Mouse (Mus musculus): ENCODE data around the gene Oxt. TPM values are rescaled to one million over a fixed set of nuclear protein-coding genes. Genes with fewer than 3 reads are reported as not detected.

The Oxt gene
- polyA plus RNA-seq (2014; fragmentation: Nextera tagmentation; extraction: Ambion mirVana) = not detected in 2 replicates

- H3K27ac ChIP-seq (ENCODE audit: low read depth, low read length) = no peak within 1 kb of the TSS
- ATAC-seq (replicated peaks; ENCODE audit: insufficient number of reproducible peaks, low FRiP score, low TSS enrichment) = no peak
- H3K4me3 ChIP-seq (ENCODE audit: low read depth, low read length) = peak within 1 kb of the TSS; percentile 37
- WGBS (ENCODE audit: insufficient replicate concordance) = 41% methylated on average over 9 of the region's 9 CpGs
- H3K27me3 ChIP-seq (ENCODE audit: control insufficient read depth, insufficient read depth, low read length) = peaks cover 71% of the 10 kb centered on the region
- peaks cover 2% of the 10 kb centered on the region; the same call in 1 of the 2 replicates for H3K4me1 ChIP-seq (ENCODE audit: control insufficient read depth, insufficient read depth, low read length)
- H3K9ac ChIP-seq (ENCODE audit: low read depth, low read length) = peak within 1 kb of the TSS; percentile 49; the same call in 1 of the 2 replicates
- H3K9me3 ChIP-seq (replicated peaks; ENCODE audit: control insufficient read depth, low read length) = no peaks in the 10 kb centered on the region
- peak within 1 kb of the TSS; percentile 70 for H3K4me2 ChIP-seq
- H3K36me3 ChIP-seq (ENCODE audit: control insufficient read depth, insufficient read depth, low read length) = no peaks in the 10 kb centered on the region
Measured at GRCm38 (mm10) chr2:130575873-130576272, at the start of gene Oxt. Oxt (plus strand) TSS chr2:130576173.

- Histone ChIP-seq H3K27ac (ENCODE audit: low read depth, low read length) (no peak overlapping the region), H3K36me3 (ENCODE audit: control insufficient read depth, insufficient read depth, low read length) (no peaks in the 10 kb centered on the region), H3K9ac (ENCODE audit: low read depth, low read length) (no peak overlapping the region), H3K4me1 (ENCODE audit: control insufficient read depth, insufficient read depth, low read length) (no peaks in the 10 kb centered on the region), H3K4me3 (ENCODE audit: low read depth, low read length) (no peak overlapping the region), H3K4me2 (no peak overlapping the region), H3K27me3 (ENCODE audit: control insufficient read depth, insufficient read depth, low read length) (no peaks in the 10 kb centered on the region), H3K9me3 (replicated peaks; ENCODE audit: control insufficient read depth, low read length) (no peaks in the 10 kb centered on the region)
- ATAC-seq (replicated peaks; ENCODE audit: insufficient number of reproducible peaks, low FRiP score, low TSS enrichment) = no peak
- WGBS (ENCODE audit: insufficient replicate concordance) = 87% methylated on average over 6 of the region's 6 CpGs
Measured at GRCm38 (mm10) chr2:130528457-130528856, 47.5 kb upstream of the Oxt start.

- Histone ChIP-seq H3K27me3 (ENCODE audit: control insufficient read depth, insufficient read depth, low read length) (no peaks in the 10 kb centered on the region), H3K4me1 (ENCODE audit: control insufficient read depth, insufficient read depth, low read length) (no peaks in the 10 kb centered on the region), H3K4me2 (no peak overlapping the region), H3K36me3 (ENCODE audit: control insufficient read depth, insufficient read depth, low read length) (no peaks in the 10 kb centered on the region), H3K9me3 (replicated peaks; ENCODE audit: control insufficient read depth, low read length) (no peaks in the 10 kb centered on the region), H3K9ac (ENCODE audit: low read depth, low read length) (no peak overlapping the region), H3K4me3 (ENCODE audit: low read depth, low read length) (no peak overlapping the region), H3K27ac (ENCODE audit: low read depth, low read length) (no peak overlapping the region)
- 85% methylated on average over 2 of the region's 2 CpGs for WGBS (ENCODE audit: insufficient replicate concordance)
- no peak for ATAC-seq (replicated peaks; ENCODE audit: insufficient number of reproducible peaks, low FRiP score, low TSS enrichment)
Measured at GRCm38 (mm10) chr2:130529290-130529689, 46.7 kb upstream of the Oxt start.

- Histone ChIP-seq H3K4me1 (ENCODE audit: control insufficient read depth, insufficient read depth, low read length) (no peaks in the 10 kb centered on the region), H3K36me3 (ENCODE audit: control insufficient read depth, insufficient read depth, low read length) (peaks cover 2% of the 10 kb centered on the region; the same call in 1 of the 2 replicates), H3K9me3 (replicated peaks; ENCODE audit: control insufficient read depth, low read length) (no peaks in the 10 kb centered on the region), H3K4me3 (ENCODE audit: low read depth, low read length) (no peak overlapping the region), H3K27me3 (ENCODE audit: control insufficient read depth, insufficient read depth, low read length) (no peaks in the 10 kb centered on the region), H3K9ac (ENCODE audit: low read depth, low read length) (no peak overlapping the region), H3K4me2 (no peak overlapping the region), H3K27ac (ENCODE audit: low read depth, low read length) (no peak overlapping the region)
- ATAC-seq (replicated peaks; ENCODE audit: insufficient number of reproducible peaks, low FRiP score, low TSS enrichment) = no peak
- 88% methylated on average over 7 of the region's 7 CpGs for WGBS (ENCODE audit: insufficient replicate concordance)
Measured at GRCm38 (mm10) chr2:130529925-130530324, 46.0 kb upstream of the Oxt start.

- H3K27me3 ChIP-seq (ENCODE audit: control insufficient read depth, insufficient read depth, low read length) = no peaks in the 10 kb centered on the region
- no peak overlapping the region for H3K9ac ChIP-seq (ENCODE audit: low read depth, low read length)
- 78% methylated on average over 2 of the region's 2 CpGs for WGBS (ENCODE audit: insufficient replicate concordance)
- ATAC-seq (replicated peaks; ENCODE audit: insufficient number of reproducible peaks, low FRiP score, low TSS enrichment) = no peak
- no peak overlapping the region for H3K4me3 ChIP-seq (ENCODE audit: low read depth, low read length)
- H3K4me2 ChIP-seq = no peak overlapping the region
- H3K27ac ChIP-seq (ENCODE audit: low read depth, low read length) = no peak overlapping the region
- peaks cover 9% of the 10 kb centered on the region for H3K36me3 ChIP-seq (ENCODE audit: control insufficient read depth, insufficient read depth, low read length)
- H3K4me1 ChIP-seq (ENCODE audit: control insufficient read depth, insufficient read depth, low read length) = no peaks in the 10 kb centered on the region
- no peaks in the 10 kb centered on the region for H3K9me3 ChIP-seq (replicated peaks; ENCODE audit: control insufficient read depth, low read length)
Measured at GRCm38 (mm10) chr2:130532201-130532600, 43.8 kb upstream of the Oxt start.

- no peak overlapping the region for H3K4me3 ChIP-seq (ENCODE audit: low read depth, low read length)
- 84% methylated on average over 6 of the region's 6 CpGs for WGBS (ENCODE audit: insufficient replicate concordance)
- ATAC-seq (replicated peaks; ENCODE audit: insufficient number of reproducible peaks, low FRiP score, low TSS enrichment) = no peak
- H3K27ac ChIP-seq (ENCODE audit: low read depth, low read length) = no peak overlapping the region
- peaks cover 9% of the 10 kb centered on the region for H3K36me3 ChIP-seq (ENCODE audit: control insufficient read depth, insufficient read depth, low read length)
- no peaks in the 10 kb centered on the region for H3K4me1 ChIP-seq (ENCODE audit: control insufficient read depth, insufficient read depth, low read length)
- no peak overlapping the region for H3K4me2 ChIP-seq
- no peak overlapping the region for H3K9ac ChIP-seq (ENCODE audit: low read depth, low read length)
- H3K9me3 ChIP-seq (replicated peaks; ENCODE audit: control insufficient read depth, low read length) = no peaks in the 10 kb centered on the region
- H3K27me3 ChIP-seq (ENCODE audit: control insufficient read depth, insufficient read depth, low read length) = no peaks in the 10 kb centered on the region
Measured at GRCm38 (mm10) chr2:130535017-130535416, 41.0 kb upstream of the Oxt start.

- H3K4me2 ChIP-seq = no peak overlapping the region
- no peaks in the 10 kb centered on the region for H3K9me3 ChIP-seq (replicated peaks; ENCODE audit: control insufficient read depth, low read length)
- 76% methylated on average over 3 of the region's 3 CpGs for WGBS (ENCODE audit: insufficient replicate concordance)
- no peak overlapping the region for H3K9ac ChIP-seq (ENCODE audit: low read depth, low read length)
- H3K27ac ChIP-seq (ENCODE audit: low read depth, low read length) = no peak overlapping the region
- no peak overlapping the region for H3K4me3 ChIP-seq (ENCODE audit: low read depth, low read length)
- H3K4me1 ChIP-seq (ENCODE audit: control insufficient read depth, insufficient read depth, low read length) = no peaks in the 10 kb centered on the region
- peaks cover 16% of the 10 kb centered on the region for H3K36me3 ChIP-seq (ENCODE audit: control insufficient read depth, insufficient read depth, low read length)
- H3K27me3 ChIP-seq (ENCODE audit: control insufficient read depth, insufficient read depth, low read length) = no peaks in the 10 kb centered on the region
- ATAC-seq (replicated peaks; ENCODE audit: insufficient number of reproducible peaks, low FRiP score, low TSS enrichment) = no peak
Measured at GRCm38 (mm10) chr2:130536890-130537289, 39.1 kb upstream of the Oxt start.

- Histone ChIP-seq H3K9me3 (replicated peaks; ENCODE audit: control insufficient read depth, low read length) (no peaks in the 10 kb centered on the region), H3K27ac (ENCODE audit: low read depth, low read length) (no peak overlapping the region), H3K27me3 (ENCODE audit: control insufficient read depth, insufficient read depth, low read length) (no peaks in the 10 kb centered on the region), H3K9ac (ENCODE audit: low read depth, low read length) (no peak overlapping the region), H3K4me1 (ENCODE audit: control insufficient read depth, insufficient read depth, low read length) (no peaks in the 10 kb centered on the region), H3K4me3 (ENCODE audit: low read depth, low read length) (no peak overlapping the region), H3K36me3 (ENCODE audit: control insufficient read depth, insufficient read depth, low read length) (peaks cover 24% of the 10 kb centered on the region), H3K4me2 (no peak overlapping the region)
- WGBS (ENCODE audit: insufficient replicate concordance) = 85% methylated on average over 8 of the region's 8 CpGs
- no peak for ATAC-seq (replicated peaks; ENCODE audit: insufficient number of reproducible peaks, low FRiP score, low TSS enrichment)
Measured at GRCm38 (mm10) chr2:130538876-130539546, 37.0 kb upstream of the Oxt start.

- Histone ChIP-seq H3K27me3 (ENCODE audit: control insufficient read depth, insufficient read depth, low read length) (no peaks in the 10 kb centered on the region), H3K4me3 (ENCODE audit: low read depth, low read length) (no peak overlapping the region), H3K4me1 (ENCODE audit: control insufficient read depth, insufficient read depth, low read length) (no peaks in the 10 kb centered on the region), H3K4me2 (no peak overlapping the region), H3K9me3 (replicated peaks; ENCODE audit: control insufficient read depth, low read length) (no peaks in the 10 kb centered on the region), H3K9ac (ENCODE audit: low read depth, low read length) (no peak overlapping the region), H3K36me3 (ENCODE audit: control insufficient read depth, insufficient read depth, low read length) (peaks cover 27% of the 10 kb centered on the region), H3K27ac (ENCODE audit: low read depth, low read length) (no peak overlapping the region)
- WGBS (ENCODE audit: insufficient replicate concordance) = 83% methylated on average over 9 of the region's 9 CpGs
- no peak for ATAC-seq (replicated peaks; ENCODE audit: insufficient number of reproducible peaks, low FRiP score, low TSS enrichment)
Measured at GRCm38 (mm10) chr2:130540266-130540665, 35.7 kb upstream of the Oxt start.

All from heart, embryonic 11.5 days (tissue).